Mouse (Mus musculus) liver, embryonic 14 days (tissue): ENCODE results near the gene Sox5. TPM values are rescaled to one million over a fixed set of nuclear protein-coding genes. Genes with fewer than 3 reads are reported as not detected.

Source experiments
- polyA plus RNA-seq: library from polyadenylated mRNA; depleted of rRNA; stranded (reverse); fragments of >200 nt; gene quantifications from 2 replicates; pipeline ENCODE4 v1.2.3, GENCODE M21; 2012; rRNA removed

The Sox5 gene
- polyA plus RNA-seq, result 0.76 and 1.6 TPM in 2 replicates

DNA sequence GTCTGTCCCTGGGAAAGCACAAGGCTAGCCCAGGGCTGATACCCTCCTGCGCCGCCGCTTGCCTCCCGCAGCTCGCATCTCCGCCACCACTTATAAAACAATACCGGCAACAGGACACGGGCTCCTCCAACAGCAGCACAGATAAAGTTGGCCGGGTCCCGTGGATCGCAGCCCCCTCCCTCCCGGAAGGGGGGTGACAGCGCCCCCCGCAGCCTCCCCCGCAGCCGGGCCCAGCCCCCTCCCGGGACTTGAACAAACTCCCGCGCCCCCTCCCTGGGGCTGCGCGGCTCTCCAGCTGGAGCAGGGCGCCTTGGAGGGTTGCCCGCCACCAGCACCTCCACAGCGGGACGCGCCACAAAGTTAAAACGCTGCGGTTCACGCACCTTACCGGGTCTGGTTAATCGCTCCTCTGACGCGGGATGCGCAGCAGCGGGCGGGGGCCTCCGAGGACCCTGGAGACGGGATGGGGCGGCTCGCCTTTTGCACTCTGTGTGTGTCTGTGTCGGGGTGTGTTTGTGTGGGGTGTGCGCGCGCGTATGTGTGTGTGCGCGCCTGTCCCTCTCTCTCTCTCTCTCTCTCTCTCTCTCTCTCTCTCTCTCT lies at the start of gene Sox5:
Gene Sox5, minus strand, starts transcription at position 547 of the 600 bp plus-strand sequence.

